Mouse (Mus musculus): ENCODE measurements around the gene Hs2st1.

DNA sequence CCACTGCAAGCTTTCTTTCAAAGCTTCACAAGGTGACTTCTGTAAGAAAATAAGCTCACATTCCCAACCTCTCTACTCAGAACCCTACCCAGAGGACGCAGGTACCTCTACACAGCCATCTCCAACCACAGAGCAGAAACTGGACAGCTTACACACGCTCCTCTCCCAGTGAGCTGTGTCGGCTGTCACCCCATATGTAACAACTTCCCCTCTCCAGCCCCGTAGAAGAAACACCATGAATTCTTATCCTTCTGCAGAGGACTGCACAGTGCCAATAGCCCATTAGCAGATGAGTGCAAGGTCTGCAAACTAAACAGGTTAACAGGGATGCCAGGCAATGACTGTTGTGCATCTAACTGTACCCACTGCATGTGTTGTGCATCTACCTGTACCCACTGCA lies 23.5 kb downstream of the Hs2st1 start:
- TF ChIP-seq GATA1 (IDR thresholded peaks at IDR 0.05; ENCODE audit: borderline replicate concordance, low read length) (no peak), FLI1 (IDR thresholded peaks at IDR 0.05; ENCODE audit: low read length) (no peak)
